Mouse (Mus musculus): ENCODE results near the gene Kcnj12.

- TF ChIP-seq FLI1 (IDR thresholded peaks at IDR 0.05; ENCODE audit: low read length) (no peak), GATA1 (IDR thresholded peaks at IDR 0.05; ENCODE audit: borderline replicate concordance, low read length) (no peak)
These were observed 41.1 kb downstream of the Kcnj12 start for GRCm38 (mm10) chr11:61063503-61063902.
